Mouse (Mus musculus) hindbrain, postnatal 0 days (tissue): Measurements from ENCODE around the gene Bloc1s5. TPM values are rescaled to one million over a fixed set of nuclear protein-coding genes. Genes with fewer than 3 reads are reported as not detected.
A peak's percentile ranks its signal among the peaks of the same experiment; 100 is the strongest.

Source experiments
- ATAC-seq: fragments of 200-750 bp; cut with Nextera tagmentation; 2 replicates; pipeline ENCODE4 v1.8.0; 2017; ENCODE audit warnings: mild to moderate bottlenecking, moderate TSS enrichment, moderate library complexity
- DNase-seq: peaks from one replicate; pipeline ENCODE4 v3.0.0-alpha.2; 2015; ENCODE audit warnings: low spot score
- H3K27ac ChIP-seq: fragments of 300-500 bp; sonication (generic); 2 replicates; pipeline ENCODE4 v1.5.1; 2014; ENCODE audit warnings: mild to moderate bottlenecking
- H3K27me3 ChIP-seq: fragments of 300-500 bp; sonication (generic); 2 replicates; pipeline ENCODE4 v1.6.1; 2014; ENCODE audit warnings: low read length, mixed read lengths; ENCODE audit not compliant: insufficient read depth
- H3K36me3 ChIP-seq: fragments of 300-500 bp; sonication (generic); 2 replicates; pipeline ENCODE4 v1.6.1; 2014; ENCODE audit warnings: low read length, mixed read lengths; ENCODE audit not compliant: insufficient read depth
- H3K4me1 ChIP-seq: fragments of 300-500 bp; sonication (generic); 2 replicates; pipeline ENCODE4 v1.6.1; 2014; ENCODE audit warnings: antibody characterized with exemption, low read length, mixed read lengths; ENCODE audit not compliant: insufficient read depth
- H3K4me2 ChIP-seq: fragments of 300-500 bp; sonication (generic); 2 replicates; pipeline ENCODE4 v1.6.1; 2014; ENCODE audit warnings: low read depth, mild to moderate bottlenecking, low read length, moderate library complexity, mixed read lengths
- H3K4me3 ChIP-seq: fragments of 300-500 bp; sonication (generic); 2 replicates; pipeline ENCODE4 v1.5.1; 2014; ENCODE audit warnings: low read length
- H3K9ac ChIP-seq: fragments of 300-500 bp; sonication (generic); replicated peaks from 2 replicates; pipeline ENCODE4 v1.6.1; 2014; ENCODE audit warnings: mild to moderate bottlenecking, low read length, moderate library complexity, mixed read lengths
- H3K9me3 ChIP-seq: fragments of 300-500 bp; sonication (generic); 2 replicates; pipeline ENCODE4 v1.6.1; 2016; ENCODE audit warnings: low read length, mixed read lengths
- CTCF ChIP-seq: IDR thresholded peaks from 2 replicates; pipeline ENCODE4 v1.5.1; 2016; ENCODE audit warnings: antibody characterized with exemption, control low read depth, low read depth
- WGBS: fragments of 180-500 bp; shearing (Covaris S2); extraction: QIAGEN DNeasy Blood & Tissue Kit; methylation state at CpG from one replicate; pipeline ENCODE4 v1.1.7; 2014; 5-methylcytosine and 5-hydroxymethylcytosine counted together
- polyA plus RNA-seq: library from polyadenylated mRNA; unstranded; fragments of >200 nt; fragmentation: Nextera tagmentation; extraction: Ambion mirVana; gene quantifications from 2 replicates; pipeline ENCODE4 v1.2.1, GENCODE M21; 2015
- total RNA-seq: library from RNA; depleted of rRNA; stranded (reverse); fragments of >200 nt; gene quantifications from 2 replicates; pipeline ENCODE4 v1.2.3, GENCODE M21; 2014; rRNA removed

Bloc1s5 gene
- total and polyA plus RNA-seq, 2 experiments from 2014 or later, result 10.1 to 22.2 TPM

GRCm38 (mm10) chr13:38547717-38548116, 87.2 kb downstream of the Bloc1s5 start:
- Histone ChIP-seq H3K27me3 (no peaks in the 10 kb centered on the region), H3K9ac (no peak overlapping the region), H3K4me3 (no peak overlapping the region), H3K9me3 (no peaks in the 10 kb centered on the region), H3K36me3 (no peaks in the 10 kb centered on the region), H3K27ac (no peak overlapping the region), H3K4me2 (no peak overlapping the region), H3K4me1 (no peaks in the 10 kb centered on the region)
- WGBS, result 90% methylated on average over 5 of the region's 5 CpGs
- DNase-seq (no peak), ATAC-seq (no peak)
- TF ChIP-seq CTCF, result no peak

GRCm38 (mm10) chr13:38546754-38547153, 88.2 kb downstream of the Bloc1s5 start:
- Histone ChIP-seq H3K4me2 (no peak overlapping the region), H3K27me3 (no peaks in the 10 kb centered on the region), H3K9me3 (no peaks in the 10 kb centered on the region), H3K36me3 (no peaks in the 10 kb centered on the region), H3K4me3 (no peak overlapping the region), H3K4me1 (no peaks in the 10 kb centered on the region), H3K9ac (no peak overlapping the region), H3K27ac (no peak overlapping the region)
- 93% methylated on average over 4 of the region's 4 CpGs for WGBS
- ATAC-seq, result no peak
- no peak for TF ChIP-seq CTCF
- DNase-seq, result no peak

GRCm38 (mm10) chr13:38545460-38545859, 89.4 kb downstream of the Bloc1s5 start:
- Histone ChIP-seq H3K27me3 (no peaks in the 10 kb centered on the region), H3K36me3 (no peaks in the 10 kb centered on the region), H3K4me3 (no peak overlapping the region), H3K27ac (no peak overlapping the region), H3K9ac (no peak overlapping the region), H3K4me2 (no peak overlapping the region), H3K4me1 (no peaks in the 10 kb centered on the region), H3K9me3 (no peaks in the 10 kb centered on the region)
- no peak for ATAC-seq
- no peak for DNase-seq
- no peak for TF ChIP-seq CTCF
- WGBS, result 69% methylated on average over 3 of the region's 3 CpGs

GRCm38 (mm10) chr13:38544769-38545445, 90.0 kb downstream of the Bloc1s5 start:
- no peaks in the 10 kb centered on the region for H3K36me3 ChIP-seq
- H3K9me3 ChIP-seq, result no peaks in the 10 kb centered on the region
- no peak for ATAC-seq
- H3K4me3 ChIP-seq, result no peak overlapping the region
- H3K4me2 ChIP-seq, result no peak overlapping the region
- DNase-seq, result no peak
- WGBS, result 86% methylated on average over 8 of the region's 8 CpGs
- TF ChIP-seq CTCF, result no peak
- H3K27ac ChIP-seq, result no peak overlapping the region
- H3K27me3 ChIP-seq, result no peaks in the 10 kb centered on the region
- no peak overlapping the region for H3K9ac ChIP-seq
- no peaks in the 10 kb centered on the region for H3K4me1 ChIP-seq

GRCm38 (mm10) chr13:38543455-38544125, 91.3 kb downstream of the Bloc1s5 start:
- no peak for TF ChIP-seq CTCF
- H3K4me1 ChIP-seq, result no peaks in the 10 kb centered on the region
- no peak overlapping the region for H3K4me2 ChIP-seq
- peak; percentile 23 for DNase-seq
- H3K27me3 ChIP-seq, result no peaks in the 10 kb centered on the region
- H3K36me3 ChIP-seq, result no peaks in the 10 kb centered on the region
- H3K9me3 ChIP-seq, result no peaks in the 10 kb centered on the region
- H3K27ac ChIP-seq, result no peak overlapping the region
- H3K4me3 ChIP-seq, result no peak overlapping the region
- peak; percentile 51; the same call in 1 of the 2 replicates for ATAC-seq
- H3K9ac ChIP-seq, result no peak overlapping the region
- 62% methylated on average over 8 of the region's 8 CpGs for WGBS

Other genes with a start within 250 kb of the Bloc1s5 start
- 92.2 and 110 TPM in 2 replicates for gene Txndc5, start 106.3 kb downstream of the Bloc1s5 start, total RNA-seq
- gene Txndc5, start 106.3 kb downstream of the Bloc1s5 start, polyA plus RNA-seq, result 76.9 and 81.0 TPM in 2 replicates
- gene Eef1e1, start 23.9 kb upstream of the Bloc1s5 start, total RNA-seq, result 24.5 and 36.6 TPM in 2 replicates
- 105 and 107 TPM in 2 replicates for gene Eef1e1, start 23.9 kb upstream of the Bloc1s5 start, polyA plus RNA-seq